40 mouse cellular contexts compared by ENCODE assay signal in genomic region chr9:98924183-98924582, GRCm38 (mm10). TPM values are rescaled to one million over a fixed set of nuclear protein-coding genes. Genes with fewer than 3 reads are reported as not detected.
"Had no signal": no experiment of that assay in that cellular context is flagged by ENCODE, and none has a peak within 500 bp of the region (broad histone marks: within the 10 kb centered on the region; RNA-seq: fewer than 3 reads in every experiment).

No protein-coding gene starts in this region.

- H3K27ac ChIP-seq: gastrocnemius, adult 2 months; heart, embryonic 10.5 days; hindbrain, embryonic 10.5 days; hindbrain, embryonic 12.5 days; hindbrain, embryonic 14.5 days; intestine, embryonic 15.5 days; limb, embryonic 10.5 days; limb, embryonic 12.5 days had no signal

- H3K4me3 ChIP-seq: gastrocnemius, adult 2 months; heart, embryonic 10.5 days; heart, embryonic 12.5 days; hindbrain, embryonic 10.5 days; hindbrain, embryonic 12.5 days; intestine, embryonic 15.5 days; limb, embryonic 10.5 days; limb, embryonic 12.5 days had no signal

- DNase-seq: gastrocnemius, adult 2 months; gastrocnemius, postnatal 10 days; gastrocnemius, postnatal 25 days; heart, adult 18-20 months; heart, postnatal 10 days; heart, postnatal 4 days; kidney, adult 18-20 months; kidney, adult 8-10 months; kidney, postnatal 10 days; kidney, postnatal 25 days; kidney, postnatal 4 days; layer of hippocampus, adult 9-11 months; liver had no signal

- H3K27me3 ChIP-seq: hindbrain, embryonic 12.5 days; intestine, embryonic 15.5 days; limb, embryonic 12.5 days had no signal

- ATAC-seq: hindbrain, embryonic 16.5 days; inflammation-experienced regulatory T-cells, adult 6 months; intestine, embryonic 15.5 days; intestine, postnatal 0 days had no signal

RNA-seq across cellular contexts. Expression of gene 7420426K07Rik, which starts 21.3 kb away (rescaled TPM):
- total RNA-seq: gastrocnemius, adult 2 months; gastrocnemius, postnatal 10 days; gastrocnemius, postnatal 25 days; gastrocnemius, postnatal 4 days; granulocyte monocyte progenitor cell, adult 5-6 weeks; heart, adult 18-20 months; heart, adult 8-10 months; heart, postnatal 10 days; heart, postnatal 25 days; heart, postnatal 4 days; layer of hippocampus, adult 8-10 months; layer of hippocampus, postnatal 25 days; left cerebral cortex, adult 8-10 months; left cerebral cortex, postnatal 10 days; left cerebral cortex, postnatal 25 days had no signal
- polyA plus RNA-seq: frontal cortex, adult 2 months; heart, embryonic 10.5 days; heart, embryonic 12.5 days; heart, embryonic 14.5 days; heart, embryonic 16.5 days; hindbrain, embryonic 10.5 days; hindbrain, embryonic 12.5 days; hindbrain, embryonic 14.5 days; hindbrain, embryonic 16.5 days; inflammation-experienced regulatory T-cells, adult 6 months; intestine, embryonic 15.5 days; intestine, postnatal 0 days; kidney, embryonic 14.5 days; kidney, embryonic 16.5 days; limb, embryonic 10.5 days; limb, embryonic 12.5 days; limb, embryonic 14.5 days; liver, embryonic 11.5 days had no signal

RNA-seq across cellular contexts. Expression of gene Foxl2, which starts 30.9 kb away (rescaled TPM):
- total RNA-seq: gastrocnemius, adult 2 months; gastrocnemius, postnatal 10 days; gastrocnemius, postnatal 4 days; granulocyte monocyte progenitor cell, adult 5-6 weeks; heart, adult 18-20 months; heart, adult 8-10 months; heart, postnatal 10 days; heart, postnatal 25 days; heart, postnatal 4 days had no signal
- polyA plus RNA-seq: heart, embryonic 12.5 days; heart, embryonic 14.5 days; inflammation-experienced regulatory T-cells, adult 6 months; intestine, embryonic 15.5 days; intestine, postnatal 0 days; kidney, embryonic 14.5 days; kidney, embryonic 16.5 days; limb, embryonic 10.5 days; liver, embryonic 11.5 days had no signal

RNA-seq across cellular contexts. Expression of gene Prr23a3, which starts 59.6 kb away (rescaled TPM):
- total RNA-seq: gastrocnemius, adult 2 months; gastrocnemius, postnatal 10 days; gastrocnemius, postnatal 25 days; gastrocnemius, postnatal 4 days; granulocyte monocyte progenitor cell, adult 5-6 weeks; heart, adult 18-20 months; heart, adult 8-10 months; heart, postnatal 10 days; heart, postnatal 25 days; heart, postnatal 4 days; layer of hippocampus, adult 8-10 months; layer of hippocampus, postnatal 25 days; left cerebral cortex, adult 8-10 months; left cerebral cortex, postnatal 10 days; left cerebral cortex, postnatal 25 days had no signal
- polyA plus RNA-seq: frontal cortex, adult 2 months; heart, embryonic 14.5 days; heart, embryonic 16.5 days; hindbrain, embryonic 10.5 days; hindbrain, embryonic 12.5 days; hindbrain, embryonic 14.5 days; inflammation-experienced regulatory T-cells, adult 6 months; intestine, embryonic 15.5 days; intestine, postnatal 0 days; kidney, embryonic 14.5 days; kidney, embryonic 16.5 days; limb, embryonic 12.5 days; limb, embryonic 14.5 days; liver, embryonic 11.5 days had no signal
